Mouse (Mus musculus): ENCODE data around the gene Grb2.

GRCm38 (mm10) chr11:115618001-115618400, 90.4 kb downstream of the Grb2 start:
- no peak for TF ChIP-seq CTCF (IDR thresholded peaks at IDR 0.05; ENCODE audit: low read depth)
- no peak for TF ChIP-seq EP300 (IDR thresholded peaks at IDR 0.05; ENCODE audit: low read depth)

Data from liver, embryonic 14.5 days (tissue).